Mouse (Mus musculus) liver, embryonic 14.5 days (tissue): Measurements from ENCODE around the gene Hist1h4f. TPM values are rescaled to one million over a fixed set of nuclear protein-coding genes. Genes with fewer than 3 reads are reported as not detected.
"Not testable (repeated sequence)": the region's sequence is repeated elsewhere in the genome, so short reads cannot be mapped to it uniquely, and the experiment has no call there.

Source experiments
- ATAC-seq: fragments of 200-750 bp; cut with Nextera tagmentation; 2 replicates; pipeline ENCODE4 v1.8.0; 2017; ENCODE audit warnings: moderate number of reproducible peaks, mild to moderate bottlenecking, moderate library complexity; ENCODE audit not compliant: insufficient read depth
- DNase-seq, 3 experiments: peaks; one replicate each; pipeline ENCODE4 v3.0.0-alpha.2; 2012 to 2013; ENCODE audit warnings: low read depth in 3 of 3, low spot score in 3 of 3
- H3K27ac ChIP-seq: fragments of 300-500 bp; sonication (generic); 2 replicates; pipeline ENCODE4 v1.5.1; 2014; ENCODE audit warnings: moderate library complexity, mild to moderate bottlenecking, control low read depth, inconsistent platforms
- H3K27me3 ChIP-seq: fragments of 300-500 bp; sonication (generic); 2 replicates; pipeline ENCODE4 v1.6.1; 2014; ENCODE audit warnings: mild to moderate bottlenecking, low read length, moderate library complexity; ENCODE audit not compliant: control insufficient read depth, insufficient read depth
- H3K36me3 ChIP-seq: fragments of 300-500 bp; sonication (generic); replicated peaks from 2 replicates; pipeline ENCODE4 v1.6.1; 2014; ENCODE audit warnings: low read depth; ENCODE audit not compliant: control insufficient read depth, insufficient read depth
- H3K4me1 ChIP-seq, 2 experiments: fragments of 200-500 bp in 1 of 2; fragments of 300-500 bp in 1 of 2; sonication (generic) in 1 of 2; replicated peaks; 2 replicates each; pipeline ENCODE4 v1.6.1; 2012 to 2014; ENCODE audit warnings: antibody characterized with exemption in 1 of 2, inconsistent platforms in 1 of 2, low read length in 1 of 2; ENCODE audit not compliant: control insufficient read depth in 2 of 2, insufficient read depth in 2 of 2
- H3K4me2 ChIP-seq: fragments of 300-500 bp; sonication (generic); 2 replicates; pipeline ENCODE4 v1.6.1; 2014; ENCODE audit warnings: low read depth, mild to moderate bottlenecking, control low read depth, moderate library complexity
- H3K4me3 ChIP-seq, 2 experiments: fragments of 200-500 bp in 1 of 2; fragments of 300-500 bp in 1 of 2; sonication (generic) in 1 of 2; 2 replicates each; pipeline ENCODE4 v1.5.1; 2012 to 2014; ENCODE audit warnings: low read depth in 2 of 2, low read length in 2 of 2, mild to moderate bottlenecking in 2 of 2, control low read depth in 1 of 2, inconsistent platforms in 1 of 2, moderate library complexity in 1 of 2; ENCODE audit not compliant: insufficient read depth in 1 of 2
- H3K9ac ChIP-seq: fragments of 300-500 bp; sonication (generic); replicated peaks from 2 replicates; pipeline ENCODE4 v1.6.1; 2014; ENCODE audit warnings: mild to moderate bottlenecking, control low read depth, moderate library complexity
- H3K9me3 ChIP-seq: fragments of 300-500 bp; sonication (generic); 2 replicates; pipeline ENCODE4 v1.6.1; 2016; ENCODE audit warnings: low read length, mixed read lengths; ENCODE audit not compliant: control insufficient read depth
- CTCF ChIP-seq: IDR thresholded peaks from 2 replicates; pipeline ENCODE4 v1.5.1; 2016; ENCODE audit warnings: antibody characterized with exemption, low read depth, control low read depth
- EP300 ChIP-seq: IDR thresholded peaks from 2 replicates; pipeline ENCODE4 v1.6.1; 2016; ENCODE audit warnings: antibody characterized with exemption, low read depth
- WGBS: fragments of 180-500 bp; shearing (Covaris S2); extraction: QIAGEN DNeasy Blood & Tissue Kit; methylation state at CpG from one replicate; pipeline ENCODE4 v1.1.7; 2014; ENCODE audit not compliant: insufficient replicate concordance; 5-methylcytosine and 5-hydroxymethylcytosine counted together
- polyA plus RNA-seq, 2 experiments: library from polyadenylated mRNA; depleted of rRNA in 1 of 2; stranded (reverse) in 1 of 2; unstranded in 1 of 2; fragments of >200 nt; fragmentation: Nextera tagmentation in 1 of 2; extraction: Ambion mirVana in 1 of 2; gene quantifications; 2 replicates each; pipeline versions ENCODE4 v1.2.1 to v1.2.3; 2012 to 2014

The Hist1h4f gene
- polyA plus RNA-seq, 2 experiments, result 0.75 to 17.8 TPM

- Histone ChIP-seq H3K9ac (peak overlapping the region; percentile 96), H3K27ac (peak overlapping the region; percentile 99), H3K4me1 (peaks cover 9 to 18% of the 10 kb centered on the region in 2 experiments), H3K4me2 (peak overlapping the region; percentile 90), H3K4me3 (peak overlapping the region; percentile 66 to 75)
- TF ChIP-seq EP300, result peak; percentile 4; the same call in 1 of the 2 replicates
- H3K9me3 ChIP-seq, DNase-seq, H3K27me3 ChIP-seq, H3K36me3 ChIP-seq: not testable (repeated sequence)
- 4% methylated on average over 3 of the region's 3 CpGs for WGBS
- 0 out of 2 replicates have a peak, but pooled peaks have one; percentile 1 for ATAC-seq
Observed at GRCm38 (mm10) chr13:23542225-23542980, 9.0 kb downstream of the Hist1h4f start.

GRCm38 (mm10) chr13:23541497-23541896 lies 10.0 kb downstream of the Hist1h4f start:
- Histone ChIP-seq H3K4me2 (peak overlapping the region; percentile 90), H3K27me3 (no peaks in the 10 kb centered on the region), H3K36me3 (no peaks in the 10 kb centered on the region), H3K9me3 (no peaks in the 10 kb centered on the region), H3K27ac (peak overlapping the region; percentile 76), H3K4me3 (peak overlapping the region in 1 of 2 experiments; percentile 66; a peak in 3 of 4 replicates), H3K9ac (peak overlapping the region; percentile 65), H3K4me1 (peaks cover 17 to 24% of the 10 kb centered on the region in 2 experiments)
- ATAC-seq (no peak), DNase-seq (no peak)
- TF ChIP-seq EP300 (no peak), CTCF (no peak)
- 61% methylated on average over 3 of the region's 3 CpGs for WGBS

- H3K4me1 ChIP-seq, result peaks cover 17 to 21% of the 10 kb centered on the region in 2 experiments
- not testable (repeated sequence) for H3K9me3 ChIP-seq, DNase-seq, H3K27me3 ChIP-seq, H3K4me3 ChIP-seq, H3K36me3 ChIP-seq, H3K4me2 ChIP-seq, ATAC-seq
- peak overlapping the region; percentile 53 for H3K9ac ChIP-seq
- WGBS, result 79% methylated on average over 1 of the region's 1 CpGs
- peak overlapping the region; percentile 100 for H3K27ac ChIP-seq
Observed at GRCm38 (mm10) chr13:23539821-23540220, 11.6 kb downstream of the Hist1h4f start.

GRCm38 (mm10) chr13:23538249-23538648 lies 13.2 kb downstream of the Hist1h4f start:
- ATAC-seq, result no peak
- TF ChIP-seq CTCF (no peak), EP300 (no peak)
- Histone ChIP-seq H3K9ac (peak overlapping the region; percentile 55), H3K4me1 (peaks cover 17 to 23% of the 10 kb centered on the region in 2 experiments), H3K36me3 (no peaks in the 10 kb centered on the region), H3K27me3 (no peaks in the 10 kb centered on the region), H3K27ac (peak overlapping the region; percentile 100), H3K9me3 (no peaks in the 10 kb centered on the region), H3K4me3 (no peak overlapping the region), H3K4me2 (peak overlapping the region; percentile 95)
- DNase-seq, result no peak
- 72% methylated on average over 5 of the region's 5 CpGs for WGBS

GRCm38 (mm10) chr13:23537006-23537710 lies 14.3 kb downstream of the Hist1h4f start:
- Histone ChIP-seq H3K36me3 (no peaks in the 10 kb centered on the region), H3K27me3 (no peaks in the 10 kb centered on the region), H3K9me3 (no peaks in the 10 kb centered on the region), H3K4me2 (peak overlapping the region; percentile 95), H3K9ac (peak overlapping the region; percentile 94), H3K4me1 (peaks cover 28 to 29% of the 10 kb centered on the region in 2 experiments), H3K27ac (peak overlapping the region; percentile 100), H3K4me3 (peak overlapping the region in 1 of 2 experiments; percentile 74; a peak in 2 of 4 replicates)
- ATAC-seq (no peak), DNase-seq (no peak)
- TF ChIP-seq EP300 (no peak), CTCF (no peak)
- WGBS, result 64% methylated on average over 3 of the region's 3 CpGs
